Mouse (Mus musculus): ENCODE measurements around the gene Taf10. TPM values are rescaled to one million over a fixed set of nuclear protein-coding genes. Genes with fewer than 3 reads are reported as not detected.
A peak's percentile ranks its signal among the peaks of the same experiment; 100 is the strongest.

Taf10 gene
- total and polyA plus RNA-seq, 3 experiments: 202 to 353 (median 263) TPM

- H3K36me3 ChIP-seq (replicated peaks): peaks cover 67% of the 10 kb centered on the region
- H3K4me1 ChIP-seq (ENCODE audit: insufficient read depth, low read depth, low read length): peaks cover 47% of the 10 kb centered on the region
- TF ChIP-seq GATA1 (IDR thresholded peaks at IDR 0.05; ENCODE audit: borderline replicate concordance, low read length) (no peak), CTCF (IDR thresholded peaks at IDR 0.05; ENCODE audit: low read depth, low read length) (no peak), GATA2 (IDR thresholded peaks at IDR 0.05; ENCODE audit: borderline replicate concordance, low read depth, low read length) (no peak), TAL1 (conservative IDR thresholded peaks at IDR 0.05; ENCODE audit: low read depth, low read length) (no peak), POLR2AphosphoS5 (IDR thresholded peaks at IDR 0.05; ENCODE audit: insufficient replicate concordance, low read depth, low read length) (no peak)
- H3K9me3 ChIP-seq (replicated peaks): no peaks in the 10 kb centered on the region
- no peak for ATAC-seq (ENCODE audit: extremely low read depth, insufficient number of reproducible peaks, low FRiP score, poor library complexity, severe bottlenecking)
- DNase-seq (ENCODE audit: low spot score): no peak
- H3K4me3 ChIP-seq (ENCODE audit: low read depth, low read length): no peak overlapping the region; the same call in 1 of the 2 replicates
- H3K27me3 ChIP-seq (ENCODE audit: insufficient read depth, low read length): no peaks in the 10 kb centered on the region
These were observed 10.3 kb downstream of the Taf10 start for GRCm38 (mm10) chr7:105733836-105734235.

DNA sequence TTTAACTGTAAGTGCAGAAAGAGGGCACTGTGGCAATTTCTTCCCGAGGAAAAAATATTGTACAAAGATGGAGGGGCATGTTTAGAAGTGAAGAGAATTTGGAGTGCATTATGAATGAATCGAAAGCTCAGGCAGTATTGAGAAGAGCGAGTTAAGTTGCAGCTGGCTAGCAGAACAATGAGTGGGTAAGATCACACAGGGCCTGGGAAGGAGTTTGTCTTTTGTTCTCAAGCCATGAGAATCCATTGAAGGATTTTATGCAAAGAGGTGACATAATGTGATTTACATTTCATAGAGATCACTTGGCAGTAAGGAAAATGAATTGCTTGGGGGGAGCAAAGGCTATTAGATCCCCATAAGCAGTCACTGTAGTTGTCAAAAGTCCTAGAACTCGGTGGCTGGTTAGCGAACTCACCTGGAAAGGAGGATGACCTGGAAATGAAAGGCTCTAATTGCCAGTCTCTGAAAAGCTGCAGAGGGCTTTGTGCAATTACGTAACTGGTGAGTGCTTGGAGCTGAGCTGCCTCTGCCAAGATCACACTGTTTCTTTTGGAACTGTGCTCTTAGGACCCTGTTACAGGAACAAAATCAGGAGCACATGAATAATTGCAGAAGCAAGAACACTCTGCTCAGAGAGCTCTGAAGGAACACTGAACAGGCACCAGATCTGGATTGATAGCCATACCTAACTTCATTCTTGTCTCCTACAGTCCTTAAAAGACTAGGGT, 15.3 kb downstream of the Taf10 start:
- TF ChIP-seq TAL1 (conservative IDR thresholded peaks at IDR 0.05; ENCODE audit: low read depth, low read length) (no peak), POLR2AphosphoS5 (IDR thresholded peaks at IDR 0.05; ENCODE audit: insufficient replicate concordance, low read depth, low read length) (no peak), GATA1 (IDR thresholded peaks at IDR 0.05; ENCODE audit: borderline replicate concordance, low read length) (no peak), CTCF (IDR thresholded peaks at IDR 0.05; ENCODE audit: low read depth, low read length) (no peak), GATA2 (IDR thresholded peaks at IDR 0.05; ENCODE audit: borderline replicate concordance, low read depth, low read length) (no peak)
- no peaks in the 10 kb centered on the region for H3K9me3 ChIP-seq (replicated peaks)
- DNase-seq (ENCODE audit: low spot score): no peak
- peaks cover 75% of the 10 kb centered on the region for H3K36me3 ChIP-seq (replicated peaks)
- no peak for ATAC-seq (ENCODE audit: extremely low read depth, insufficient number of reproducible peaks, low FRiP score, poor library complexity, severe bottlenecking)
- H3K4me1 ChIP-seq (ENCODE audit: insufficient read depth, low read depth, low read length): peaks cover 14% of the 10 kb centered on the region
- no peaks in the 10 kb centered on the region for H3K27me3 ChIP-seq (ENCODE audit: insufficient read depth, low read length)
- H3K4me3 ChIP-seq (ENCODE audit: low read depth, low read length): no peak overlapping the region

- ATAC-seq (ENCODE audit: extremely low read depth, insufficient number of reproducible peaks, low FRiP score, poor library complexity, severe bottlenecking): no peak
- Histone ChIP-seq H3K4me1 (ENCODE audit: insufficient read depth, low read depth, low read length) (peaks cover 3% of the 10 kb centered on the region; the same call in 1 of the 2 replicates), H3K4me3 (ENCODE audit: low read depth, low read length) (no peak overlapping the region), H3K36me3 (replicated peaks) (peaks cover 55% of the 10 kb centered on the region), H3K9me3 (replicated peaks) (no peaks in the 10 kb centered on the region), H3K27me3 (ENCODE audit: insufficient read depth, low read length) (no peaks in the 10 kb centered on the region)
- TF ChIP-seq TAL1 (conservative IDR thresholded peaks at IDR 0.05; ENCODE audit: low read depth, low read length): no peak
- no peak for TF ChIP-seq GATA1 (IDR thresholded peaks at IDR 0.05; ENCODE audit: borderline replicate concordance, low read length)
- no peak for TF ChIP-seq GATA2 (IDR thresholded peaks at IDR 0.05; ENCODE audit: borderline replicate concordance, low read depth, low read length)
- no peak for TF ChIP-seq POLR2AphosphoS5 (IDR thresholded peaks at IDR 0.05; ENCODE audit: insufficient replicate concordance, low read depth, low read length)
- no peak for TF ChIP-seq CTCF (IDR thresholded peaks at IDR 0.05; ENCODE audit: low read depth, low read length)
- DNase-seq (ENCODE audit: low spot score): no peak
These were observed 17.2 kb downstream of the Taf10 start for GRCm38 (mm10) chr7:105726980-105727325.

- H3K4me3 ChIP-seq (ENCODE audit: low read depth, low read length): no peak overlapping the region
- peak; percentile 45 for DNase-seq (ENCODE audit: low spot score)
- H3K36me3 ChIP-seq (replicated peaks): peaks cover 50% of the 10 kb centered on the region
- H3K9me3 ChIP-seq (replicated peaks): no peaks in the 10 kb centered on the region
- no peak for TF ChIP-seq GATA2 (IDR thresholded peaks at IDR 0.05; ENCODE audit: borderline replicate concordance, low read depth, low read length)
- TF ChIP-seq CTCF (IDR thresholded peaks at IDR 0.05; ENCODE audit: low read depth, low read length): peak; percentile 38; the same call in 1 of the 2 replicates
- no peaks in the 10 kb centered on the region for H3K27me3 ChIP-seq (ENCODE audit: insufficient read depth, low read length)
- peaks cover 3% of the 10 kb centered on the region; the same call in 1 of the 2 replicates for H3K4me1 ChIP-seq (ENCODE audit: insufficient read depth, low read depth, low read length)
- ATAC-seq (ENCODE audit: extremely low read depth, insufficient number of reproducible peaks, low FRiP score, poor library complexity, severe bottlenecking): peak; percentile 81
These were observed 17.8 kb downstream of the Taf10 start for GRCm38 (mm10) chr7:105726144-105726979.

- Histone ChIP-seq H3K4me1 (ENCODE audit: insufficient read depth, low read depth, low read length) (peaks cover 3% of the 10 kb centered on the region; the same call in 1 of the 2 replicates), H3K36me3 (replicated peaks) (peaks cover 22% of the 10 kb centered on the region), H3K27me3 (ENCODE audit: insufficient read depth, low read length) (no peaks in the 10 kb centered on the region), H3K9me3 (replicated peaks) (no peaks in the 10 kb centered on the region), H3K4me3 (ENCODE audit: low read depth, low read length) (no peak overlapping the region)
- TF ChIP-seq GATA1 (IDR thresholded peaks at IDR 0.05; ENCODE audit: borderline replicate concordance, low read length) (no peak), TAL1 (conservative IDR thresholded peaks at IDR 0.05; ENCODE audit: low read depth, low read length) (no peak)
- ATAC-seq (ENCODE audit: extremely low read depth, insufficient number of reproducible peaks, low FRiP score, poor library complexity, severe bottlenecking) (no peak), DNase-seq (ENCODE audit: low spot score) (no peak)
These were observed 22.2 kb downstream of the Taf10 start for GRCm38 (mm10) chr7:105721916-105722315.

DNA sequence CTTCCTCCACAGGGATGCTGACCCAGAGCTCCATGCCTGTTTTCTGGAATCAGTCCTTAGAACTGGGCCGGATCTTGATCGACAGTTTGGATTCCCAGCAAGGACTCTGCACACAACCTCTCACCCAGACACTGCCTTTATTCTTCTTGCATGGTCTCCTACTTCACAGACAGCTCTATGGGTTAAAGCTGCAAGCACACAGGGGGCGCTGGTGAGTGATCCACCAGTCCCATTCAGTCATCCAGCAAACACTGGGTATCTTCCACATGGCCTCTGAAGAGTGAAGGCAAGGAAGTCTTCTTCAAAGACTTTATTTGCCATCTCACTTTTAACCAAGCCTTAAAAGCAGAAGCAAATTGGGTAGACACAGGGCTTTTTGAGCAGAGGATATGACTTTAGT, 28.8 kb downstream of the Taf10 start:
- Histone ChIP-seq H3K9me3 (replicated peaks) (no peaks in the 10 kb centered on the region), H3K4me1 (ENCODE audit: insufficient read depth, low read depth, low read length) (no peaks in the 10 kb centered on the region), H3K4me3 (ENCODE audit: low read depth, low read length) (no peak overlapping the region), H3K36me3 (replicated peaks) (peaks cover 4% of the 10 kb centered on the region), H3K27me3 (ENCODE audit: insufficient read depth, low read length) (peaks cover 4% of the 10 kb centered on the region; the same call in 1 of the 2 replicates)
- no peak for TF ChIP-seq CTCF (IDR thresholded peaks at IDR 0.05; ENCODE audit: low read depth, low read length)
- no peak for TF ChIP-seq POLR2AphosphoS5 (IDR thresholded peaks at IDR 0.05; ENCODE audit: insufficient replicate concordance, low read depth, low read length)
- no peak for TF ChIP-seq GATA1 (IDR thresholded peaks at IDR 0.05; ENCODE audit: borderline replicate concordance, low read length)
- TF ChIP-seq GATA2 (IDR thresholded peaks at IDR 0.05; ENCODE audit: borderline replicate concordance, low read depth, low read length): no peak
- TF ChIP-seq TAL1 (conservative IDR thresholded peaks at IDR 0.05; ENCODE audit: low read depth, low read length): no peak
- ATAC-seq (ENCODE audit: extremely low read depth, insufficient number of reproducible peaks, low FRiP score, poor library complexity, severe bottlenecking): no peak
- no peak for DNase-seq (ENCODE audit: low spot score)

Data from G1E (cell line).